10 mouse cellular contexts compared by ENCODE assay signal in the genomic region with DNA sequence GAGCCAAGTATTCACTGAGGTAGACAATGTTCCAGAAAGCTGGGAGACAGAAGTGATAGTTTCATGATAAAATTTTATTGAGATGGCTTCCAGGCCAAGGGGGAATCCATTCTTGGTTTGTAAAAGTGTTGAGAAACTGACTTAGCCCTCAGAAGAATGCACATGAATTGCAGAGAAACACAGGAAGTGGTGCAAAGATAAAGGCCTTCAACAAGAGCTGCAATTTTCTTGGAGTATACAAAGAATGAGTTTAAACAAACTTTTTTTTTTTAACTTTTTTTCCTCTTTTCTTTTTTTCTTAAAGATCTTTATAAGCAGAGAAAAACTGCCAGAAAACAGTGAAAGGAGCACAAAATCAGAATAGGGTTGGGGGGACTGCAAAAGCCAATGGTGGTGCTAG. TPM values are rescaled to one million over a fixed set of nuclear protein-coding genes. Genes with fewer than 3 reads are reported as not detected.
DNase-seq lines count a peak whose midpoint lies in the region; ATAC-seq lines count a peak whose summit lies in the region.
"Had no signal": no experiment of that assay in that cellular context is flagged by ENCODE, and none has a peak within 500 bp of the region (broad histone marks: within the 10 kb centered on the region; RNA-seq: fewer than 3 reads in every experiment).

No protein-coding gene starts in this region.

- H3K27ac ChIP-seq in forebrain, embryonic 16.5 days (ENCODE audit: low read length), result no peak overlapping the region
- H3K27ac ChIP-seq in liver, embryonic 15.5 days (replicated peaks), result peak overlapping the region; percentile 89

- H3K4me3 ChIP-seq in erythroblast, embryonic 14.5 days (replicated peaks), result peak overlapping the region; percentile 100
- no peak overlapping the region; the same call in 1 of the 2 replicates for H3K4me3 ChIP-seq in forebrain, embryonic 16.5 days (replicated peaks; ENCODE audit: low read length)
- H3K4me3 ChIP-seq in liver, embryonic 15.5 days (replicated peaks), result peak overlapping the region; percentile 88

- peaks cover 2% of the 10 kb centered on the region; the same call in 1 of the 2 replicates for H3K36me3 ChIP-seq in erythroblast, embryonic 14.5 days (ENCODE audit: control insufficient read depth)
- no peaks in the 10 kb centered on the region for H3K36me3 ChIP-seq in forebrain, embryonic 16.5 days (ENCODE audit: control insufficient read depth, insufficient read depth)
- no peaks in the 10 kb centered on the region for H3K36me3 ChIP-seq in liver, embryonic 15.5 days (replicated peaks)

- H3K4me2 ChIP-seq in forebrain, embryonic 16.5 days (ENCODE audit: low read length), result peak overlapping the region; percentile 75
- peak overlapping the region; percentile 83 for H3K4me2 ChIP-seq in liver, embryonic 15.5 days

- no peaks in the 10 kb centered on the region for H3K9me3 ChIP-seq in erythroblast, embryonic 14.5 days (ENCODE audit: control insufficient read depth, low read length)
- no peaks in the 10 kb centered on the region for H3K9me3 ChIP-seq in forebrain, embryonic 16.5 days (ENCODE audit: control insufficient read depth, low read length)
- H3K9me3 ChIP-seq in liver, embryonic 15.5 days (replicated peaks), result no peaks in the 10 kb centered on the region

- H3K4me1 ChIP-seq in erythroblast, embryonic 14.5 days (ENCODE audit: control insufficient read depth), result peaks cover 27% of the 10 kb centered on the region
- H3K4me1 ChIP-seq in forebrain, embryonic 16.5 days (replicated peaks; ENCODE audit: control insufficient read depth, insufficient read depth, low read length), result peaks cover 14% of the 10 kb centered on the region
- H3K4me1 ChIP-seq in liver, embryonic 15.5 days (replicated peaks), result peaks cover 21% of the 10 kb centered on the region

- ATAC-seq in erythroblast, adult 5-6 weeks (replicated peaks; ENCODE audit: low FRiP score, poor library complexity, severe bottlenecking), result no peak
- no peak for ATAC-seq in forebrain, embryonic 16.5 days
- ATAC-seq in liver, embryonic 15.5 days (ENCODE audit: insufficient read depth), result no peak

- peak overlapping the region; percentile 76; the same call in 1 of the 2 replicates for H3K9ac ChIP-seq in forebrain, embryonic 16.5 days (replicated peaks; ENCODE audit: low read depth, low read length)
- H3K9ac ChIP-seq in liver, embryonic 15.5 days, result peak overlapping the region; percentile 72

- DNase-seq in CD4-positive helper T cell, adult 2 months (ENCODE audit: low read depth, low spot score), result peak; percentile 38
- DNase-seq in embryo, embryonic 11 days, result no peak
- no peak for DNase-seq in right cerebral cortex, adult 18-20 months
- no peak for DNase-seq in B cell, adult 2 months
- DNase-seq: thymus, postnatal 4 days had no signal

- no peaks in the 10 kb centered on the region for H3K27me3 ChIP-seq in erythroblast, embryonic 14.5 days (ENCODE audit: control insufficient read depth)
- H3K27me3 ChIP-seq in forebrain, embryonic 16.5 days (replicated peaks; ENCODE audit: control insufficient read depth, insufficient read depth, low read length), result no peaks in the 10 kb centered on the region
- no peaks in the 10 kb centered on the region for H3K27me3 ChIP-seq in liver, embryonic 15.5 days

RNA-seq across cellular contexts. Expression of a gene that starts 23.0 kb away (rescaled TPM):
- not detected in 2 replicates for polyA plus RNA-seq in erythroblast, embryonic 14.5 days (2012)
- total RNA-seq in erythroblast, adult 5-6 weeks (2015; ENCODE audit: low replicate concordance), result not detected in 2 replicates
- total RNA-seq in erythroblast, adult 5-6 weeks (2017; ENCODE audit: low replicate concordance), result not detected in 2 replicates
- 0.24 and 0.43 TPM in 2 replicates for polyA plus RNA-seq in forebrain, embryonic 16.5 days (2015; fragmentation: Nextera tagmentation; extraction: Ambion mirVana)
- polyA plus RNA-seq in liver, embryonic 15.5 days (2015; fragmentation: Nextera tagmentation; extraction: Ambion mirVana), result not detected in 2 replicates
- total RNA-seq: megakaryocyte-erythroid progenitor cell, adult 5-6 weeks had no signal

RNA-seq across cellular contexts. Expression of a gene that starts 33.3 kb away (rescaled TPM):
- polyA plus RNA-seq in erythroblast, embryonic 14.5 days (2012), result 0.23 and 0.25 TPM in 2 replicates
- 6.3 and 6.5 TPM in 2 replicates for total RNA-seq in erythroblast, adult 5-6 weeks (2015; ENCODE audit: low replicate concordance)
- 8.5 and 9.5 TPM in 2 replicates for total RNA-seq in erythroblast, adult 5-6 weeks (2017; ENCODE audit: low replicate concordance)
- polyA plus RNA-seq in forebrain, embryonic 16.5 days (2015; fragmentation: Nextera tagmentation; extraction: Ambion mirVana), result 35.1 and 40.0 TPM in 2 replicates
- 7.8 and 8.4 TPM in 2 replicates for polyA plus RNA-seq in liver, embryonic 15.5 days (2015; fragmentation: Nextera tagmentation; extraction: Ambion mirVana)
